Mouse (Mus musculus): Measurements from ENCODE around the gene Sfxn4. TPM values are rescaled to one million over a fixed set of nuclear protein-coding genes. Genes with fewer than 3 reads are reported as not detected.
"Not testable (repeated sequence)": the region's sequence is repeated elsewhere in the genome, so short reads cannot be mapped to it uniquely, and the experiment has no call there.

Gene Sfxn4
- polyA plus RNA-seq, 1 experiment from 2014 or later, result 14.4 TPM

- no peak for ATAC-seq (ENCODE audit: insufficient read depth, low FRiP score, low TSS enrichment)
- H3K27me3 ChIP-seq (ENCODE audit: control insufficient read depth, insufficient read depth, low read length), result no peaks in the 10 kb centered on the region
- 93% methylated on average over 5 of the region's 5 CpGs for WGBS
These were observed 10.1 kb upstream of the Sfxn4 start for GRCm38 (mm10) chr19:60871366-60871765.

GRCm38 (mm10) chr19:60870489-60870888 lies 9.2 kb upstream of the Sfxn4 start:
- H3K4me1 ChIP-seq (ENCODE audit: control insufficient read depth, insufficient read depth, low read length), result no peaks in the 10 kb centered on the region
- no peak overlapping the region for H3K27ac ChIP-seq (ENCODE audit: low read depth, low read length)
- H3K4me2 ChIP-seq (ENCODE audit: low read depth), result no peak overlapping the region
- H3K36me3 ChIP-seq (ENCODE audit: control insufficient read depth, insufficient read depth, low read length), result peaks cover 2% of the 10 kb centered on the region; the same call in 1 of the 2 replicates
- no peak overlapping the region for H3K4me3 ChIP-seq (ENCODE audit: low read depth, low read length)
- 87% methylated on average over 1 of the region's 1 CpGs for WGBS
- DNase-seq (ENCODE audit: low spot score) (no peak), ATAC-seq (ENCODE audit: insufficient read depth, low FRiP score, low TSS enrichment) (no peak)
- H3K9me3 ChIP-seq (ENCODE audit: control insufficient read depth, low read length), result no peaks in the 10 kb centered on the region
- no peaks in the 10 kb centered on the region for H3K27me3 ChIP-seq (ENCODE audit: control insufficient read depth, insufficient read depth, low read length)
- no peak overlapping the region for H3K9ac ChIP-seq (ENCODE audit: low read length)

More at GRCm38 (mm10) chr19:60871366-60871765, 10.1 kb upstream of the Sfxn4 start:
- H3K4me1 ChIP-seq (ENCODE audit: control insufficient read depth, insufficient read depth, low read length), result no peaks in the 10 kb centered on the region
- no peak for DNase-seq (ENCODE audit: low spot score)
- H3K36me3 ChIP-seq (ENCODE audit: control insufficient read depth, insufficient read depth, low read length), result peaks cover 2% of the 10 kb centered on the region; the same call in 1 of the 2 replicates
- H3K9me3 ChIP-seq (ENCODE audit: control insufficient read depth, low read length), result no peaks in the 10 kb centered on the region
- no peak overlapping the region for H3K9ac ChIP-seq (ENCODE audit: low read length)
- H3K27ac ChIP-seq (ENCODE audit: low read depth, low read length), result no peak overlapping the region
- H3K4me3 ChIP-seq (ENCODE audit: low read depth, low read length), result no peak overlapping the region
- no peak overlapping the region for H3K4me2 ChIP-seq (ENCODE audit: low read depth)

GRCm38 (mm10) chr19:60866169-60866568 lies 4.9 kb upstream of the Sfxn4 start:
- not testable (repeated sequence) for H3K9me3 ChIP-seq (ENCODE audit: control insufficient read depth, low read length); H3K27me3 ChIP-seq (ENCODE audit: control insufficient read depth, insufficient read depth, low read length); H3K4me1 ChIP-seq (ENCODE audit: control insufficient read depth, insufficient read depth, low read length); ATAC-seq (ENCODE audit: insufficient read depth, low FRiP score, low TSS enrichment); H3K4me2 ChIP-seq (ENCODE audit: low read depth); DNase-seq (ENCODE audit: low spot score); H3K4me3 ChIP-seq (ENCODE audit: low read depth, low read length); H3K36me3 ChIP-seq (ENCODE audit: control insufficient read depth, insufficient read depth, low read length); H3K9ac ChIP-seq (ENCODE audit: low read length); H3K27ac ChIP-seq (ENCODE audit: low read depth, low read length)
- 95% methylated on average over 4 of the region's 4 CpGs for WGBS

- Histone ChIP-seq H3K4me3 (ENCODE audit: low read depth, low read length) (no peak overlapping the region), H3K27ac (ENCODE audit: low read depth, low read length) (no peak overlapping the region), H3K9me3 (ENCODE audit: control insufficient read depth, low read length) (no peaks in the 10 kb centered on the region), H3K36me3 (ENCODE audit: control insufficient read depth, insufficient read depth, low read length) (no peaks in the 10 kb centered on the region), H3K4me2 (ENCODE audit: low read depth) (no peak overlapping the region), H3K4me1 (ENCODE audit: control insufficient read depth, insufficient read depth, low read length) (no peaks in the 10 kb centered on the region), H3K9ac (ENCODE audit: low read length) (no peak overlapping the region), H3K27me3 (ENCODE audit: control insufficient read depth, insufficient read depth, low read length) (no peaks in the 10 kb centered on the region)
- ATAC-seq (ENCODE audit: insufficient read depth, low FRiP score, low TSS enrichment), result no peak
- DNase-seq (ENCODE audit: low spot score), result no peak
These were observed 15.5 kb downstream of the Sfxn4 start for GRCm38 (mm10) chr19:60845731-60846130.

GRCm38 (mm10) chr19:60843324-60843723 lies 18.0 kb downstream of the Sfxn4 start:
- Histone ChIP-seq H3K4me1 (ENCODE audit: control insufficient read depth, insufficient read depth, low read length) (no peaks in the 10 kb centered on the region), H3K9ac (ENCODE audit: low read length) (no peak overlapping the region), H3K4me2 (ENCODE audit: low read depth) (no peak overlapping the region), H3K9me3 (ENCODE audit: control insufficient read depth, low read length) (no peaks in the 10 kb centered on the region), H3K27ac (ENCODE audit: low read depth, low read length) (no peak overlapping the region), H3K36me3 (ENCODE audit: control insufficient read depth, insufficient read depth, low read length) (no peaks in the 10 kb centered on the region), H3K27me3 (ENCODE audit: control insufficient read depth, insufficient read depth, low read length) (no peaks in the 10 kb centered on the region), H3K4me3 (ENCODE audit: low read depth, low read length) (no peak overlapping the region)
- ATAC-seq (ENCODE audit: insufficient read depth, low FRiP score, low TSS enrichment) (no peak), DNase-seq (ENCODE audit: low spot score) (no peak)

- DNase-seq (ENCODE audit: low spot score) (peak; percentile 70), ATAC-seq (ENCODE audit: insufficient read depth, low FRiP score, low TSS enrichment) (no peak)
- Histone ChIP-seq H3K4me3 (ENCODE audit: low read depth, low read length) (no peak overlapping the region), H3K27ac (ENCODE audit: low read depth, low read length) (no peak overlapping the region), H3K36me3 (ENCODE audit: control insufficient read depth, insufficient read depth, low read length) (peaks cover 10% of the 10 kb centered on the region), H3K9ac (ENCODE audit: low read length) (no peak overlapping the region), H3K4me2 (ENCODE audit: low read depth) (no peak overlapping the region), H3K27me3 (ENCODE audit: control insufficient read depth, insufficient read depth, low read length) (no peaks in the 10 kb centered on the region), H3K9me3 (ENCODE audit: control insufficient read depth, low read length) (no peaks in the 10 kb centered on the region), H3K4me1 (ENCODE audit: control insufficient read depth, insufficient read depth, low read length) (no peaks in the 10 kb centered on the region)
- WGBS, result 80% methylated on average over 1 of the region's 1 CpGs
These were observed 23.5 kb downstream of the Sfxn4 start for GRCm38 (mm10) chr19:60837747-60838146.

- no peaks in the 10 kb centered on the region for H3K9me3 ChIP-seq (ENCODE audit: control insufficient read depth, low read length)
- H3K4me3 ChIP-seq (ENCODE audit: low read depth, low read length), result no peak overlapping the region
- no peak overlapping the region for H3K4me2 ChIP-seq (ENCODE audit: low read depth)
- no peak overlapping the region for H3K9ac ChIP-seq (ENCODE audit: low read length)
- no peak for ATAC-seq (ENCODE audit: insufficient read depth, low FRiP score, low TSS enrichment)
- no peak for DNase-seq (ENCODE audit: low spot score)
- 93% methylated on average over 6 of the region's 6 CpGs for WGBS
- H3K27me3 ChIP-seq (ENCODE audit: control insufficient read depth, insufficient read depth, low read length), result no peaks in the 10 kb centered on the region
- H3K27ac ChIP-seq (ENCODE audit: low read depth, low read length), result no peak overlapping the region
- no peaks in the 10 kb centered on the region; the same call in 1 of the 2 replicates for H3K36me3 ChIP-seq (ENCODE audit: control insufficient read depth, insufficient read depth, low read length)
- no peaks in the 10 kb centered on the region for H3K4me1 ChIP-seq (ENCODE audit: control insufficient read depth, insufficient read depth, low read length)
These were observed 42.6 kb downstream of the Sfxn4 start for GRCm38 (mm10) chr19:60818677-60819076.

- no peaks in the 10 kb centered on the region for H3K27me3 ChIP-seq (ENCODE audit: control insufficient read depth, insufficient read depth, low read length)
- H3K4me1 ChIP-seq (ENCODE audit: control insufficient read depth, insufficient read depth, low read length), result 0 out of 2 replicates have a peak, but pooled peaks cover 3% of the 10 kb centered on the region
- H3K27ac ChIP-seq (ENCODE audit: low read depth, low read length), result no peak overlapping the region
- no peak overlapping the region for H3K4me3 ChIP-seq (ENCODE audit: low read depth, low read length)
- WGBS, result 96% methylated on average over 6 of the region's 6 CpGs
- DNase-seq (ENCODE audit: low spot score) (no peak), ATAC-seq (ENCODE audit: insufficient read depth, low FRiP score, low TSS enrichment) (no peak)
- H3K9ac ChIP-seq (ENCODE audit: low read length), result no peak overlapping the region
- H3K4me2 ChIP-seq (ENCODE audit: low read depth), result no peak overlapping the region
- no peaks in the 10 kb centered on the region for H3K9me3 ChIP-seq (ENCODE audit: control insufficient read depth, low read length)
- no peaks in the 10 kb centered on the region for H3K36me3 ChIP-seq (ENCODE audit: control insufficient read depth, insufficient read depth, low read length)
These were observed 48.1 kb downstream of the Sfxn4 start for GRCm38 (mm10) chr19:60813133-60813532.

GRCm38 (mm10) chr19:60812036-60812389 lies 49.3 kb downstream of the Sfxn4 start:
- 22% methylated on average over 10 of the region's 10 CpGs for WGBS
- H3K4me2 ChIP-seq (ENCODE audit: low read depth), result peak overlapping the region; percentile 74
- peak overlapping the region; percentile 79 for H3K4me3 ChIP-seq (ENCODE audit: low read depth, low read length)
- H3K9me3 ChIP-seq (ENCODE audit: control insufficient read depth, low read length), result no peaks in the 10 kb centered on the region
- 0 out of 2 replicates have a peak, but pooled peaks cover 3% of the 10 kb centered on the region for H3K4me1 ChIP-seq (ENCODE audit: control insufficient read depth, insufficient read depth, low read length)
- peak overlapping the region; percentile 82 for H3K9ac ChIP-seq (ENCODE audit: low read length)
- no peaks in the 10 kb centered on the region for H3K27me3 ChIP-seq (ENCODE audit: control insufficient read depth, insufficient read depth, low read length)
- no peak overlapping the region; the same call in 1 of the 2 replicates for H3K27ac ChIP-seq (ENCODE audit: low read depth, low read length)
- no peak for ATAC-seq (ENCODE audit: insufficient read depth, low FRiP score, low TSS enrichment)
- no peak for DNase-seq (ENCODE audit: low spot score)
- no peaks in the 10 kb centered on the region for H3K36me3 ChIP-seq (ENCODE audit: control insufficient read depth, insufficient read depth, low read length)
